8 mouse cellular contexts compared by ENCODE assay signal in the genomic region with DNA sequence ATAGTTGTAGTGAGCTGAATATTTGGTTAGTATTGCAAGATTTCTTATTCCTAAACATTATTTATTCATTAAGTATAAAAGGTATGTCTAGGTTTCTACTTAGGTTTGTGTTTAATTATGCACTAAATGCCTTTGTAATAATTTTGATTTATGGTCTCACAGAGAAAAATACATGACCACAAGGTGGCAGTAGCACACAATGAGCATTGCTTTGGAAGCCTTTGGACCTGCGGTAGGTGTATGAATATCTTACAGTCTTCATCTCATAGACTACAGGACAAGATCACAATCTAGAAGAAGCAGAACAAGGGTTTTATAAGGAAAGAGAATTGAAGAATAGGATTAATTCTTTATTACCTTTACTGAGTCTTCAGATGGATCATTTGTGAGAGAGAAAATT.
DNase-seq lines count a peak whose midpoint lies in the region; ATAC-seq and TF ChIP-seq lines count a peak whose summit lies in the region.

No protein-coding gene starts in this region.

- DNase-seq in kidney, adult 9 months: peak; percentile 16
- DNase-seq in MEL (ENCODE audit: low read depth, low spot score): peak; percentile 81
- DNase-seq in c-Kit-positive CD71-positive TER-119-positive erythroid progenitor cells, embryonic 14.5 days (ENCODE audit: low spot score): peak; percentile 2
- DNase-seq in left cerebral cortex, adult 2 months (ENCODE audit: extremely low spot score in 1 of 2, low spot score in 2 of 2): peak; percentile 15 to 22
- DNase-seq in ovary, postnatal 14 days (ENCODE audit: low spot score): no peak
- no peak for DNase-seq in testis, postnatal 10 days (ENCODE audit: low spot score)

- no peak overlapping the region for H3K4me3 ChIP-seq in kidney, embryonic 15.5 days (replicated peaks)
- no peak overlapping the region for H3K4me3 ChIP-seq in MEL (ENCODE audit: control insufficient read depth in 1 of 2, insufficient read depth in 1 of 2, low read depth in 2 of 2, low read length in 2 of 2)
- H3K4me3 ChIP-seq in left cerebral cortex, adult 2 months: no peak overlapping the region

- WGBS in kidney, embryonic 15.5 days: 57% methylated on average over 1 of the region's 1 CpGs

- H3K4me2 ChIP-seq in kidney, embryonic 15.5 days: no peak overlapping the region

- no peak for TF ChIP-seq EP300 in MEL (IDR thresholded peaks at IDR 0.05; ENCODE audit: low read depth in 1 of 2, low read length in 2 of 2)

- peak; percentile 55 to 98 (median 67) for TF ChIP-seq CTCF in MEL (IDR thresholded peaks at IDR 0.05 in 2 of 3, conservative IDR thresholded peaks at IDR 0.05 in 1 of 3; ENCODE audit: control insufficient read depth in 1 of 3, insufficient read depth in 1 of 3, low read depth in 2 of 3, low read length in 3 of 3, poor library complexity in 1 of 3, severe bottlenecking in 1 of 3)
- peak; percentile 85 for TF ChIP-seq CTCF in left cerebral cortex, adult 2 months (IDR thresholded peaks at IDR 0.05)

- no peaks in the 10 kb centered on the region for H3K36me3 ChIP-seq in kidney, embryonic 15.5 days
- H3K36me3 ChIP-seq in MEL (ENCODE audit: control insufficient read depth in 1 of 2, insufficient read depth in 2 of 2, low read length in 2 of 2): peaks cover 0 to 4% of the 10 kb centered on the region in 2 experiments; a peak in 2 of 4 replicates

- no peak overlapping the region for H3K9ac ChIP-seq in kidney, embryonic 15.5 days
- H3K9ac ChIP-seq in MEL (ENCODE audit: control insufficient read depth, low read depth, low read length, poor library complexity, severe bottlenecking): no peak overlapping the region

- ATAC-seq in kidney, embryonic 15.5 days (replicated peaks; ENCODE audit: low FRiP score): no peak
- ATAC-seq in granulocyte monocyte progenitor cell, adult 5-6 weeks (replicated peaks; ENCODE audit: poor library complexity, severe bottlenecking): no peak; the same call in 1 of the 2 replicates

- H3K27ac ChIP-seq in kidney, embryonic 15.5 days: no peak overlapping the region
- no peak overlapping the region for H3K27ac ChIP-seq in MEL (ENCODE audit: control insufficient read depth, low read depth, low read length)
- no peak overlapping the region for H3K27ac ChIP-seq in left cerebral cortex, adult 2 months

- no peaks in the 10 kb centered on the region for H3K4me1 ChIP-seq in kidney, embryonic 15.5 days
- no peaks in the 10 kb centered on the region for H3K4me1 ChIP-seq in MEL (ENCODE audit: control insufficient read depth in 1 of 2, insufficient read depth in 2 of 2, low read length in 2 of 2)

- H3K9me3 ChIP-seq in kidney, embryonic 15.5 days (replicated peaks): no peaks in the 10 kb centered on the region
- no peaks in the 10 kb centered on the region for H3K9me3 ChIP-seq in MEL (replicated peaks; ENCODE audit: insufficient read depth, low read length)

- intact Hi-C loops in left cerebral cortex, adult 2 months (cut with DNase I): loop anchor here (2.0 kb wide), 2 partner anchors 460 to 602 kb away; no protein-coding TSS in a partner anchor

- TF ChIP-seq POLR2A in MEL (IDR thresholded peaks at IDR 0.05; ENCODE audit: control insufficient read depth in 1 of 2, insufficient read depth in 1 of 2, low read depth in 1 of 2, low read length in 2 of 2, poor library complexity in 1 of 2): no peak

- TF ChIP-seq RAD21 in MEL (IDR thresholded peaks at IDR 0.05; ENCODE audit: low read depth, low read length): peak; percentile 99

- H3K79me2 ChIP-seq in MEL (ENCODE audit: control insufficient read depth, insufficient read depth, low read length, poor library complexity): no peaks in the 10 kb centered on the region

- no peaks in the 10 kb centered on the region for H3K27me3 ChIP-seq in kidney, embryonic 15.5 days
- no peaks in the 10 kb centered on the region for H3K27me3 ChIP-seq in MEL (ENCODE audit: control insufficient read depth in 1 of 2, insufficient read depth in 2 of 2, low read length in 2 of 2)

TF ChIP-seq in MEL, 35 proteins besides CTCF, POLR2A, EP300 and RAD21:
- TF ChIP-seq ZC3H11A (IDR thresholded peaks at IDR 0.05; ENCODE audit: low read depth, low read length) (peak; percentile 98), TCF12 (IDR thresholded peaks at IDR 0.05; ENCODE audit: low read depth, low read length) (no peak), HCFC1 (IDR thresholded peaks at IDR 0.05; ENCODE audit: low read depth, low read length) (no peak), GATA1 (IDR thresholded peaks at IDR 0.05; ENCODE audit: low read depth, low read length) (no peak), MEF2A (IDR thresholded peaks at IDR 0.05; ENCODE audit: extremely low read depth, insufficient replicate concordance, low read depth, low read length, poor library complexity, severe bottlenecking) (no peak), MYB (IDR thresholded peaks at IDR 0.05; ENCODE audit: low read depth, low read length) (no peak), CHD2 (IDR thresholded peaks at IDR 0.05; ENCODE audit: low read length) (no peak), KAT2A (conservative IDR thresholded peaks at IDR 0.05; ENCODE audit: low read depth, low read length) (no peak), POLR2AphosphoS2 (IDR thresholded peaks at IDR 0.05; ENCODE audit: low read length) (no peak), BHLHE40 (IDR thresholded peaks at IDR 0.05; ENCODE audit: borderline replicate concordance, low read depth, low read length) (no peak), SIN3A (IDR thresholded peaks at IDR 0.05; ENCODE audit: low read length) (no peak), RCOR1 (IDR thresholded peaks at IDR 0.05; ENCODE audit: low read depth, low read length) (0 out of 2 replicates have a peak, but pooled peaks have one; percentile 20), ZKSCAN1 (IDR thresholded peaks at IDR 0.05; ENCODE audit: low read depth, low read length) (no peak), SMC3 (IDR thresholded peaks at IDR 0.05; ENCODE audit: low read depth, low read length) (peak; percentile 99)

Comparison
In these comparisons a context has a peak if more than half of its experiments do, and no peak if none do; other contexts are left out.
1. DNase-seq: peak in kidney, adult 9 months (single experiment), MEL (single experiment), c-Kit-positive CD71-positive TER-119-positive erythroid progenitor cells, embryonic 14.5 days (single experiment) and left cerebral cortex, adult 2 months (2 of 2); none in ovary, postnatal 14 days (single experiment) and testis, postnatal 10 days (single experiment).